Mouse (Mus musculus) stomach, embryonic 16.5 days (tissue): ENCODE measurements at regions not wholly inside any gene's neighbourhood (a gene's known extent, or its start where the extent isn't known, plus 50 kb on each side); places are given as distances from the start of the nearest gene placed in this dataset.
A peak's percentile ranks its signal among the peaks of the same experiment; 100 is the strongest.

Experiments
- ATAC-seq: fragments of 200-750 bp; cut with Nextera tagmentation; 2 replicates; pipeline ENCODE4 v1.8.0; 2017; ENCODE audit warnings: moderate number of reproducible peaks, moderate TSS enrichment; ENCODE audit not compliant: insufficient read depth, low FRiP score
- H3K27ac ChIP-seq: fragments of 300-500 bp; sonication (generic); 2 replicates; pipeline ENCODE4 v1.5.1; 2014; ENCODE audit warnings: low read length
- H3K27me3 ChIP-seq: fragments of 300-500 bp; sonication (generic); 2 replicates; pipeline ENCODE4 v1.6.1; 2014; ENCODE audit warnings: low read length, control low read depth, mixed read lengths; ENCODE audit not compliant: control insufficient read depth, insufficient read depth
- H3K36me3 ChIP-seq: fragments of 300-500 bp; sonication (generic); 2 replicates; pipeline ENCODE4 v1.6.1; 2014; ENCODE audit warnings: low read length; ENCODE audit not compliant: control insufficient read depth, insufficient read depth
- H3K4me1 ChIP-seq: fragments of 300-500 bp; sonication (generic); 2 replicates; pipeline ENCODE4 v1.6.1; 2014; ENCODE audit warnings: low read length, control low read depth, mixed read lengths; ENCODE audit not compliant: control insufficient read depth, insufficient read depth
- H3K4me2 ChIP-seq: fragments of 300-500 bp; sonication (generic); 2 replicates; pipeline ENCODE4 v1.6.1; 2014; ENCODE audit warnings: low read depth, low read length, mixed read lengths
- H3K4me3 ChIP-seq: fragments of 300-500 bp; sonication (generic); replicated peaks from 2 replicates; pipeline ENCODE4 v1.5.1; 2014; ENCODE audit warnings: mild to moderate bottlenecking, low read length
- H3K9ac ChIP-seq: fragments of 300-500 bp; sonication (generic); 2 replicates; pipeline ENCODE4 v1.6.1; 2014; ENCODE audit warnings: low read length
- H3K9me3 ChIP-seq: fragments of 300-500 bp; sonication (generic); replicated peaks from 2 replicates; pipeline ENCODE4 v1.6.1; 2016; ENCODE audit warnings: low read length, control low read depth; ENCODE audit not compliant: control insufficient read depth
- WGBS: fragments of 180-500 bp; shearing (Covaris S2); extraction: QIAGEN DNeasy Blood & Tissue Kit; methylation state at CpG from one replicate; pipeline ENCODE4 v1.1.7; 2014; 5-methylcytosine and 5-hydroxymethylcytosine counted together

GRCm38 (mm10) chr4:67994796-67995283, 959.4 kb downstream of the Brinp1 start:
- no peak overlapping the region for H3K27ac ChIP-seq
- H3K9ac ChIP-seq = no peak overlapping the region
- peak; percentile 33; the same call in 1 of the 2 replicates for ATAC-seq
- no peak overlapping the region for H3K4me3 ChIP-seq
- no peaks in the 10 kb centered on the region for H3K36me3 ChIP-seq
- H3K4me2 ChIP-seq = no peak overlapping the region
- no peaks in the 10 kb centered on the region for H3K27me3 ChIP-seq
- WGBS = 43% methylated on average over 7 of the region's 7 CpGs
- H3K4me1 ChIP-seq = no peaks in the 10 kb centered on the region
- H3K9me3 ChIP-seq = no peaks in the 10 kb centered on the region

DNA sequence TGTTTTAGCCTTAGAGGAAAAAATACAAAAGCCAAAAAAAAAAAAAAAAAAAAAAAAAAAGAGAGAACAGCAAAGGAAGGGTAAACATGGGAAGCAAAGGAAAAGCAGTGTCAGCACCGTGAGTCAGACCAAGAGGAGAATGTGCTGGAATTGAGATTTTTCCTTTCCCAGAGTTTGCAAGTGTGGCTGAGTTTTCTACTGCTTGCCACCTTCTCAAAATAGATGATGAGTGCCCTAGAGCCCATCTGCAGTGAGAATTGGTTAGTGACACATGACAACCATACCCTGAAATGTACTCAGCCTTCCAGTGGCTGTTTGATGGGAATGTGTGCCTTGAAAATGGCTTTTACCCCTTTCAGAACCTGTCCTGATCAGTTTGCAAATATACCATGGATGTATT, 990.7 kb downstream of the Brinp1 start:
- Histone ChIP-seq H3K4me1 (no peaks in the 10 kb centered on the region), H3K27ac (no peak overlapping the region), H3K9ac (no peak overlapping the region), H3K4me3 (no peak overlapping the region), H3K36me3 (no peaks in the 10 kb centered on the region), H3K9me3 (no peaks in the 10 kb centered on the region), H3K27me3 (no peaks in the 10 kb centered on the region), H3K4me2 (no peak overlapping the region)
- ATAC-seq = no peak
- WGBS = 61% methylated on average over 1 of the region's 1 CpGs

- no peak overlapping the region for H3K9ac ChIP-seq
- ATAC-seq = no peak
- no peaks in the 10 kb centered on the region for H3K9me3 ChIP-seq
- no peak overlapping the region for H3K27ac ChIP-seq
- H3K4me2 ChIP-seq = no peak overlapping the region
- H3K4me1 ChIP-seq = no peaks in the 10 kb centered on the region
- no peaks in the 10 kb centered on the region for H3K27me3 ChIP-seq
- no peak overlapping the region for H3K4me3 ChIP-seq
- H3K36me3 ChIP-seq = no peaks in the 10 kb centered on the region
Observed at GRCm38 (mm10) chr4:67948000-67948399, 1006.2 kb downstream of the Brinp1 start.

DNA sequence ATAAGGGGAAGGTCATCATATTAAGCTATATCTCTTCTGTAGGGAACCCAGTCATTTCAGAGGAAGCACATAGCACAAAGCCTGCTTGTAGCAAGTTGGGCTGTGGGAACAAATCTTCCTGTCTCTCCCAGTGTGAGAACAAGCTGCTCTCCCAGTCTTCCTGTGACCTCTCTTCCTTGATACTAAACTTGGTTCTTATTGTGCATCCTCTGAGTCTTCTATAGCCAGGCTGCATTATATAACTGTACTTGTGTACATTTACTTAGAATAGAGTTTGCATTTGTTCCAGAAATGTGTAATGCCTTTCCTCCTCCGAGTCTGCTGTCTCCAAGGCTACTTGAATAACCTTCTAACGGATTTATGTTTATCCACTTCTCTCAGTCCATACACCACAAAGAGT, 1021.7 kb downstream of the Brinp1 start:
- Histone ChIP-seq H3K27me3 (no peaks in the 10 kb centered on the region), H3K36me3 (no peaks in the 10 kb centered on the region), H3K4me1 (no peaks in the 10 kb centered on the region), H3K4me3 (no peak overlapping the region), H3K4me2 (no peak overlapping the region), H3K27ac (no peak overlapping the region), H3K9me3 (no peaks in the 10 kb centered on the region), H3K9ac (no peak overlapping the region)
- WGBS = 52% methylated on average over 2 of the region's 2 CpGs
- ATAC-seq = no peak

- H3K9me3 ChIP-seq = no peaks in the 10 kb centered on the region
- no peak overlapping the region for H3K9ac ChIP-seq
- no peak overlapping the region for H3K4me3 ChIP-seq
- no peaks in the 10 kb centered on the region for H3K4me1 ChIP-seq
- no peak for ATAC-seq
- no peaks in the 10 kb centered on the region for H3K27me3 ChIP-seq
- no peaks in the 10 kb centered on the region for H3K36me3 ChIP-seq
- H3K27ac ChIP-seq = no peak overlapping the region
- WGBS = 69% methylated on average over 1 of the region's 1 CpGs
- H3K4me2 ChIP-seq = no peak overlapping the region
Observed at GRCm38 (mm10) chr4:67899109-67899508, 1055.1 kb downstream of the Brinp1 start.

- ATAC-seq = no peak
- Histone ChIP-seq H3K36me3 (no peaks in the 10 kb centered on the region), H3K9ac (no peak overlapping the region), H3K4me2 (no peak overlapping the region), H3K27ac (no peak overlapping the region), H3K4me3 (no peak overlapping the region), H3K27me3 (no peaks in the 10 kb centered on the region), H3K4me1 (no peaks in the 10 kb centered on the region), H3K9me3 (no peaks in the 10 kb centered on the region)
- 75% methylated on average over 1 of the region's 1 CpGs for WGBS
Observed at GRCm38 (mm10) chr4:67891946-67892575, 1062.1 kb downstream of the Brinp1 start.

DNA sequence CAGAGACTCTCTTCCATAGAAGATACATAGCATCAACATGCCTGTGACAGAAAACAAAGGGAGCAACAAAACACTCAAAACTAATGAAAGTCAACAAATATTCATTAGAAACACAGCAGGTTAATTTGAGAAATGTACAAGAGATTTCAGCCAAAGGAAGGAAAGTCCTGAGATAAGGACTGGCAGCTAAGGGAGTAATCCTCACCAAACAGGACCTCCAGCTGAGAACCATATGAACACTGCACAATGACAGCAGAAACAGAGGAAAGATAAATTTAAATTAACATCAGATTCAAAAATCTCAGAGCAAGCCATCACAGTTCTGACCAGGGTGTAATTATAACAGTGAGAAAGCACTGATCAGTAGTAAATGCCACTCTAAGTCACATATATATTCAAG, 1060.6 kb downstream of the Tlr4 start:
- ATAC-seq = no peak
- H3K4me1 ChIP-seq = no peaks in the 10 kb centered on the region
- no peak overlapping the region for H3K4me2 ChIP-seq
- no peak overlapping the region for H3K9ac ChIP-seq
- H3K36me3 ChIP-seq = no peaks in the 10 kb centered on the region
- no peak overlapping the region for H3K27ac ChIP-seq
- no peaks in the 10 kb centered on the region for H3K27me3 ChIP-seq
- no peak overlapping the region for H3K4me3 ChIP-seq
- H3K9me3 ChIP-seq = no peaks in the 10 kb centered on the region

DNA sequence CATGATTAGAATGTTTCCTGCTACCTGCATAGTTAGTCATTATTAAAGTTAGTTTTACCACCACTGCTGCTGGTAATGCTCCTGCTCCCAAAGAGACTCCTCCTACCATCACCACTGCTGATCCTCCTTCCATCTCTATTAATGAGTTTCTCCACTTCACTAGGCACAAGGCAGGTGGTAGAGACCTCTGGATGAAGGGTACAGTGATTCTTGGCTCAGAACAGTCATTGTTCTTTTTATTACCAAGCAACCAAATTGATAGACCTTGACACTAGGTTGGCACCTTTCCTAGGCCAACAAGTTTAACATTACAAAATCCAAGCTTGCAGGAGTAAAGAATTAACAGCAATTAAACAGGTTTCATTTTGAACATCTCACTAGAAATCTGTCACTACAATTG, 1057.8 kb downstream of the Tlr4 start:
- Histone ChIP-seq H3K9ac (no peak overlapping the region), H3K9me3 (no peaks in the 10 kb centered on the region), H3K27ac (no peak overlapping the region), H3K36me3 (no peaks in the 10 kb centered on the region), H3K27me3 (no peaks in the 10 kb centered on the region), H3K4me2 (no peak overlapping the region), H3K4me3 (no peak overlapping the region), H3K4me1 (no peaks in the 10 kb centered on the region)
- ATAC-seq = no peak

DNA sequence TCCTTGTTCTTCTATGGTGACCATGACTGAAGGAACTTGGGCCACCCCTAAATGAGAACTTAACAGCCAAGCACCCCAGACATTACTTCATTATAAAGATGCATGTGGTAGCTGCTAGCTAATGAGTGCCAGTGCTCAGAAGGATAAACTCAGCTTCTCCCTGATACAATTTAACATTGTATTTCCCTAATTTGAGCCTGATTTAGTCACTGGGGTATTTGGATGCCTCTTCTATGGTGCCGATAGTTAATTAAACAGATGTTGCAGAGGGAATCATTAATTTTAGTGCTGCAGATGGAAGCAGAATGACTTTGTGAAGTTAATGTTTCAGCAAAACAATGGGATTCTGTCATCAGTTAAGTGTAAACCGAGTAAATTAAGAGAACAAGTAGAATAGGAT, 1034.8 kb downstream of the Tlr4 start:
- Histone ChIP-seq H3K9ac (no peak overlapping the region), H3K4me2 (no peak overlapping the region), H3K27ac (no peak overlapping the region), H3K4me1 (no peaks in the 10 kb centered on the region), H3K36me3 (no peaks in the 10 kb centered on the region), H3K4me3 (no peak overlapping the region), H3K9me3 (no peaks in the 10 kb centered on the region), H3K27me3 (no peaks in the 10 kb centered on the region)
- WGBS = 80% methylated on average over 2 of the region's 2 CpGs
- no peak for ATAC-seq

- H3K4me1 ChIP-seq = no peaks in the 10 kb centered on the region
- H3K4me2 ChIP-seq = no peak overlapping the region
- H3K36me3 ChIP-seq = no peaks in the 10 kb centered on the region
- H3K9ac ChIP-seq = no peak overlapping the region
- H3K4me3 ChIP-seq = no peak overlapping the region
- H3K27me3 ChIP-seq = no peaks in the 10 kb centered on the region
- WGBS = 79% methylated on average over 1 of the region's 1 CpGs
- ATAC-seq = no peak
- H3K9me3 ChIP-seq = no peaks in the 10 kb centered on the region
- no peak overlapping the region for H3K27ac ChIP-seq
Observed at GRCm38 (mm10) chr4:67861801-67862200, 1034.4 kb downstream of the Tlr4 start.
